Mouse (Mus musculus) cerebellum, adult 2 months (tissue): ENCODE measurements at regions not wholly inside any gene's neighbourhood (a gene's known extent, or its start where the extent isn't known, plus 50 kb on each side); places are given as distances from the start of the nearest gene placed in this dataset.

Experiments
- CTCF ChIP-seq: fragments of 200-500 bp; IDR thresholded peaks from 2 replicates; pipeline ENCODE4 v1.5.1; 2011; ENCODE audit warnings: low read depth, mild to moderate bottlenecking, control low read depth, low read length, moderate library complexity, borderline replicate concordance; ENCODE audit not compliant: insufficient read depth
- POLR2A ChIP-seq: fragments of 200-500 bp; IDR thresholded peaks from 2 replicates; pipeline ENCODE4 v1.6.1; 2011; ENCODE audit warnings: low read length, control low read depth, borderline replicate concordance; ENCODE audit not compliant: insufficient read depth

- TF ChIP-seq CTCF = no peak
- TF ChIP-seq POLR2A = no peak
These were observed 74.0 kb upstream of the Ddit4l start for GRCm38 (mm10) chr3:137547414-137547877.
